Mouse (Mus musculus): Measurements from ENCODE around the gene Pam. TPM values are rescaled to one million over a fixed set of nuclear protein-coding genes. Genes with fewer than 3 reads are reported as not detected.

The Pam gene
- 72.7 and 89.5 TPM in 2 replicates for polyA plus RNA-seq (2012; rRNA removed; ENCODE audit: low replicate concordance)

DNA sequence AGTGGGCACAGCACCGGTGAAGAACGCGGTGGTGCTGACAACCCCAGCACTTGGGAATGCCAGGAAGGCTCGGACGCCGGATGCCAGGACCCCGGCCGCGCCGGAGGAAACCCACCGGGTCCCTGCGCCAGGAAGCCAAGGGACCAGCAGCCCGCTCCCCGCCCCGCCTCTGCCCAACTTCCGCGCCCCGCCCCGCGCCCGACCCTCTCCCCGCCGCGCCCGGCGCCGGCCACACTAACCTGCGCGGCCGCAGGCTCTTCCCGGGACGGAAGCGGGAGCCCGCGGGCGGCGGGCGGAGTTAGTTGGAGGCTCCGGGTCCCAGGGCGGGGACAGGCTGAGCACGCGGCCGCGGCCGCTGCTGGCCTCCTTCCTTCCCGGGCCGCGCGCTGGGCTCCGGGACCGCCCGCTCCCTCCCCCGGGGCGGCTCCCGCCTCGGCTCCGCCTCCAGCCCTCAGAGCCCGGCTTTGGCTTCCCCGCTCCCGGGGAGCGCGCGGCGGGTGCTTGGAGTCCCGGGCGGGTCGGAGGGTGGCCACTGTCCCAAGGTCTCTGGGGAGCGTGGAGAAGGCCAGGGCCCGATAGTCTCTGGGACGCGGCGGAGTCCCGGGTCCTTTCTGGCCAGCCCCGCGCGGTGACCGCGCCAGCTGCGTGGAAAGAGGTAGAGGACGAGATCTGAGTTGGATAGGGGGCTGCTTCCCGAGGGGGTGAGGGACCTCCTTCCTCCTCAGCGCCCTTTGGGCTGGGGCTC, at the start of gene Pam:
Gene Pam, minus strand, starts transcription at position 401 of the 745 bp plus-strand sequence.

DNA sequence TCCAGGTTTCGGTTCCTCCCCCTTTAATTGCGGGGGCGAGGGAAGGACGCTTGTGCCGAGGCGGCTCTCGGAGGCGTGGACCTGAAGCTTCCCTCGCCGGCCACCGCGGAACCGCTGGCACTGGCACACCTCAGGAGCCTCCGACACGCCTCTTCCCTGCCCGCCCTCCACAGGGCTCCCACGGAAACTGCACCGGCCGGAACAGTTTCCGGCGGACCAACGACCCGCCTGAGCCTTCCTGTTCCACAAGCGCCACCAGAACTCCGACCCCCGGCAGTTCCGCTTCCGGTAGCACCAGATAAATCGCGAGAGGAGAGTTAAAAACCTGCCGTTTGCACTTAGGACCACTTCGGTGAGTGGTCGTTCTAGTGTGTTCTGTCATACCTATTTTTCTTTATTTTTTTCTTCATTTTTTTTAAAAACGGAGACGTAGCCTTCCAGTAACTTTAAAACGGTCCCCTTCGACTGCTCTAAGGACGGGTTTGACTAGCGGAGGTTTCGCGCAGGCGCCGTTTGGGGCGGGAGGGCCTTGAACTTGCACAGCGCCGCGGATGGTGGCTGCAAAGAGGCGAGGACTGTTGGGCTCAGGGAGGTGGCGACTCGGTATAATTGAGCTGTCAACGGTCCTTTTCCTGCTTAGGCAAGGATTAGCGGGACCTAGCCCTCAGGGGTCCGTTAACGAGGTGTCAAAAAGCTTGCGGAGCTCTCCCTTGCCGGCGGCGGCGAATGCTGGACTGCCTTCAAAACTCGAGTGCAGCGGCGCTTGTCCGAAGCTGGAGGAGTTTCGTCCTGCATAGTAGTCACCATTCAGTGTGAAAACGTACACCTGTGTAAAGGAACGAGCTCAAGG, 325.3 kb downstream of the Pam start, which contains the start of the genes Gin1 and Ppip5k2:
Gene Gin1, plus strand, starts transcription at position 269 of the 850 bp plus-strand sequence.
Gene Ppip5k2, minus strand, starts transcription at position 508 of the 850 bp plus-strand sequence.

